26 mouse cellular contexts compared by ENCODE assay signal in the genomic region with DNA sequence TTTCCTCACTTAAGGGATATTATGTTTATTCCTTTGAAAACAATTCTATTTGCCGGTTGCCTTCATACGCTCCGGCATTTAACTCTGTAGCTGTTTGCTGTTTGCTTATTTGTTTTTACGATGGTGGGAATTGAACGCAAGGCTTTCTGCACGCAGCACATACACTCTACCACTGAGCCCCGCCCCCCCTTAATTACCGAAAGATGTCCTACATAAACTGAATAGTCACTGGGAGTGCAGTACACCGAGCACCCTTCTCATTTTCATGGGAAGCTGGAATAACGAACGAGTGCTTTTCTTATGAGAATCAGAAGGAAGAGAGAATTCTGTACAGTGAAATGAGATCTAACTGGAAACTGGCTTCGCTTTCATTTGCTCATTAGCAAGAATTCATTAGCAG. TPM values are rescaled to one million over a fixed set of nuclear protein-coding genes. Genes with fewer than 3 reads are reported as not detected.
DNase-seq lines count a peak whose midpoint lies in the region; ATAC-seq and TF ChIP-seq lines count a peak whose summit lies in the region.
"Had no signal": no experiment of that assay in that cellular context is flagged by ENCODE, and none has a peak within 500 bp of the region (broad histone marks: within the 10 kb centered on the region; RNA-seq: fewer than 3 reads in every experiment).

No protein-coding gene starts in this region.

- no peak overlapping the region for H3K27ac ChIP-seq in forebrain, embryonic 14.5 days (ENCODE audit: low read depth, low read length)
- H3K27ac ChIP-seq in forebrain, embryonic 11.5 days (ENCODE audit: low read depth, low read length): no peak overlapping the region
- H3K27ac ChIP-seq in hindbrain, embryonic 14.5 days: no peak overlapping the region
- no peak overlapping the region for H3K27ac ChIP-seq in hindbrain, embryonic 11.5 days (ENCODE audit: low read depth, low read length)
- peak overlapping the region; percentile 62 for H3K27ac ChIP-seq in neural tube, embryonic 13.5 days (replicated peaks)
- peak overlapping the region; percentile 37 for H3K27ac ChIP-seq in small intestine, adult 2 months (ENCODE audit: insufficient read depth, low read depth, low read length)
- H3K27ac ChIP-seq: embryonic facial prominence, embryonic 12.5 days; embryonic facial prominence, embryonic 15.5 days; forebrain, embryonic 12.5 days; heart, embryonic 15.5 days had no signal

- no peak for TF ChIP-seq CTCF in small intestine, adult 2 months (IDR thresholded peaks at IDR 0.05; ENCODE audit: extremely low read depth, insufficient read length, insufficient replicate concordance, low read depth, low read length)

- no peak for ATAC-seq in forebrain, embryonic 14.5 days
- no peak for ATAC-seq in forebrain, embryonic 11.5 days (replicated peaks; ENCODE audit: low FRiP score)
- 0 out of 2 replicates have a peak, but pooled peaks have one; percentile 55 for ATAC-seq in hindbrain, embryonic 14.5 days (ENCODE audit: low FRiP score)
- no peak for ATAC-seq in hindbrain, embryonic 11.5 days (ENCODE audit: low FRiP score)
- ATAC-seq in neural tube, embryonic 13.5 days (ENCODE audit: low read depth): peak; percentile 80
- ATAC-seq: forebrain, embryonic 16.5 days; Patski had no signal

- no peak overlapping the region for H3K9ac ChIP-seq in forebrain, embryonic 14.5 days (ENCODE audit: low read length)
- H3K9ac ChIP-seq in forebrain, embryonic 11.5 days (ENCODE audit: low read length): no peak overlapping the region
- H3K9ac ChIP-seq in hindbrain, embryonic 14.5 days: no peak overlapping the region
- H3K9ac ChIP-seq in hindbrain, embryonic 11.5 days (ENCODE audit: low read depth, low read length): no peak overlapping the region
- H3K9ac ChIP-seq in neural tube, embryonic 13.5 days: no peak overlapping the region
- H3K9ac ChIP-seq: embryonic facial prominence, embryonic 12.5 days; embryonic facial prominence, embryonic 15.5 days; forebrain, embryonic 12.5 days; heart, embryonic 12.5 days; heart, embryonic 15.5 days had no signal

- DNase-seq in forebrain, embryonic 14.5 days (ENCODE audit: low spot score): peak; percentile 31
- no peak for DNase-seq in forebrain, embryonic 11.5 days (ENCODE audit: low spot score)
- no peak for DNase-seq in hindbrain, embryonic 14.5 days (ENCODE audit: low spot score)
- no peak for DNase-seq in hindbrain, embryonic 11.5 days (ENCODE audit: low spot score)
- DNase-seq in neural tube, embryonic 10.5 days (ENCODE audit: extremely low spot score, low spot score): no peak
- DNase-seq in layer of hippocampus, postnatal 14 days (ENCODE audit: low spot score in 2 of 2): no peak
- DNase-seq: adrenal gland, postnatal 10 days; adrenal gland, postnatal 36 days; cerebellum, adult 11 months; cerebellum, adult 2 months; cerebellum, adult 9-11 months; cerebellum, postnatal 25 days; gastrocnemius, postnatal 25 days; heart, adult 18-20 months; heart, postnatal 10 days; heart, postnatal 36 days had no signal

- no peaks in the 10 kb centered on the region for H3K27me3 ChIP-seq in forebrain, embryonic 14.5 days (replicated peaks; ENCODE audit: control insufficient read depth, insufficient read depth, low read length)
- no peaks in the 10 kb centered on the region for H3K27me3 ChIP-seq in forebrain, embryonic 11.5 days (ENCODE audit: control insufficient read depth, insufficient read depth, low read length)
- no peaks in the 10 kb centered on the region for H3K27me3 ChIP-seq in hindbrain, embryonic 14.5 days (ENCODE audit: control insufficient read depth, insufficient read depth, low read length)
- H3K27me3 ChIP-seq in hindbrain, embryonic 11.5 days (ENCODE audit: control insufficient read depth, insufficient read depth, low read length): no peaks in the 10 kb centered on the region
- H3K27me3 ChIP-seq in neural tube, embryonic 13.5 days: no peaks in the 10 kb centered on the region
- no peaks in the 10 kb centered on the region for H3K27me3 ChIP-seq in small intestine, adult 2 months (ENCODE audit: control insufficient read depth, insufficient read depth, low read length)
- H3K27me3 ChIP-seq: embryonic facial prominence, embryonic 12.5 days; embryonic facial prominence, embryonic 15.5 days; forebrain, embryonic 12.5 days; heart, embryonic 12.5 days; heart, embryonic 15.5 days; Patski had no signal

- no peak for TF ChIP-seq POLR2A in small intestine, adult 2 months (IDR thresholded peaks at IDR 0.05; ENCODE audit: low read depth, low read length)

- no peaks in the 10 kb centered on the region for H3K4me1 ChIP-seq in forebrain, embryonic 14.5 days (ENCODE audit: control insufficient read depth, insufficient read depth, low read length)
- H3K4me1 ChIP-seq in forebrain, embryonic 11.5 days (replicated peaks; ENCODE audit: control insufficient read depth, insufficient read depth, low read length): 0 out of 2 replicates have a peak, but pooled peaks cover 3% of the 10 kb centered on the region
- H3K4me1 ChIP-seq in hindbrain, embryonic 14.5 days (replicated peaks; ENCODE audit: control insufficient read depth, insufficient read depth, low read length): no peaks in the 10 kb centered on the region
- no peaks in the 10 kb centered on the region for H3K4me1 ChIP-seq in hindbrain, embryonic 11.5 days (replicated peaks; ENCODE audit: control insufficient read depth, insufficient read depth, low read length)
- H3K4me1 ChIP-seq in neural tube, embryonic 13.5 days (replicated peaks): no peaks in the 10 kb centered on the region
- peaks cover 19% of the 10 kb centered on the region for H3K4me1 ChIP-seq in small intestine, adult 2 months (ENCODE audit: control insufficient read depth, insufficient read depth, insufficient read length, low read length)
- H3K4me1 ChIP-seq: embryonic facial prominence, embryonic 12.5 days; embryonic facial prominence, embryonic 15.5 days; forebrain, embryonic 12.5 days; heart, embryonic 12.5 days; heart, embryonic 15.5 days had no signal

- WGBS in forebrain, embryonic 14.5 days: 62% methylated on average over 12 of the region's 12 CpGs
- 83% methylated on average over 12 of the region's 12 CpGs for WGBS in forebrain, embryonic 11.5 days
- WGBS in hindbrain, embryonic 14.5 days: 78% methylated on average over 12 of the region's 12 CpGs
- WGBS in hindbrain, embryonic 11.5 days: 94% methylated on average over 12 of the region's 12 CpGs
- WGBS in neural tube, embryonic 13.5 days: 73% methylated on average over 12 of the region's 12 CpGs
- WGBS in small intestine, adult 2 months: 88% methylated on average over 12 of the region's 12 CpGs

- H3K36me3 ChIP-seq in forebrain, embryonic 14.5 days (ENCODE audit: control insufficient read depth, insufficient read depth, low read length): peaks cover 4% of the 10 kb centered on the region
- no peaks in the 10 kb centered on the region; the same call in 1 of the 2 replicates for H3K36me3 ChIP-seq in forebrain, embryonic 11.5 days (ENCODE audit: control insufficient read depth, insufficient read depth, low read length)
- 0 out of 2 replicates have a peak, but pooled peaks cover 8% of the 10 kb centered on the region for H3K36me3 ChIP-seq in hindbrain, embryonic 14.5 days (replicated peaks; ENCODE audit: control insufficient read depth, insufficient read depth)
- H3K36me3 ChIP-seq in hindbrain, embryonic 11.5 days (ENCODE audit: control insufficient read depth, insufficient read depth, low read length): no peaks in the 10 kb centered on the region
- peaks cover 22% of the 10 kb centered on the region for H3K36me3 ChIP-seq in neural tube, embryonic 13.5 days
- peaks cover 33% of the 10 kb centered on the region for H3K36me3 ChIP-seq in small intestine, adult 2 months (ENCODE audit: control insufficient read depth, insufficient read depth, low read length)
- H3K36me3 ChIP-seq: heart, embryonic 15.5 days had no signal

- no peak overlapping the region for H3K4me3 ChIP-seq in forebrain, embryonic 14.5 days (ENCODE audit: low read depth, low read length)
- H3K4me3 ChIP-seq in forebrain, embryonic 11.5 days (ENCODE audit: low read depth, low read length): no peak overlapping the region
- no peak overlapping the region for H3K4me3 ChIP-seq in hindbrain, embryonic 14.5 days (replicated peaks; ENCODE audit: low read length)
- no peak overlapping the region for H3K4me3 ChIP-seq in hindbrain, embryonic 11.5 days (ENCODE audit: low read depth, low read length)
- H3K4me3 ChIP-seq in neural tube, embryonic 13.5 days: no peak overlapping the region
- no peak overlapping the region for H3K4me3 ChIP-seq in small intestine, adult 2 months (ENCODE audit: low read depth, low read length)
- H3K4me3 ChIP-seq: embryonic facial prominence, embryonic 12.5 days; embryonic facial prominence, embryonic 15.5 days; forebrain, embryonic 12.5 days; heart, embryonic 12.5 days; heart, embryonic 15.5 days had no signal

- H3K4me2 ChIP-seq in forebrain, embryonic 14.5 days (ENCODE audit: low read length): no peak overlapping the region
- no peak overlapping the region for H3K4me2 ChIP-seq in forebrain, embryonic 11.5 days (ENCODE audit: low read depth, low read length, severe bottlenecking)
- no peak overlapping the region for H3K4me2 ChIP-seq in hindbrain, embryonic 14.5 days (replicated peaks)
- no peak overlapping the region for H3K4me2 ChIP-seq in hindbrain, embryonic 11.5 days (replicated peaks; ENCODE audit: low read depth, low read length)
- H3K4me2 ChIP-seq in neural tube, embryonic 13.5 days: no peak overlapping the region
- H3K4me2 ChIP-seq: embryonic facial prominence, embryonic 12.5 days; embryonic facial prominence, embryonic 15.5 days; forebrain, embryonic 12.5 days; heart, embryonic 12.5 days; heart, embryonic 15.5 days had no signal

- no peaks in the 10 kb centered on the region for H3K9me3 ChIP-seq in forebrain, embryonic 14.5 days (replicated peaks; ENCODE audit: control insufficient read depth, low read length)
- H3K9me3 ChIP-seq in forebrain, embryonic 11.5 days (ENCODE audit: control insufficient read depth, low read length): no peaks in the 10 kb centered on the region
- no peaks in the 10 kb centered on the region for H3K9me3 ChIP-seq in hindbrain, embryonic 14.5 days (ENCODE audit: control insufficient read depth, low read length)
- no peaks in the 10 kb centered on the region for H3K9me3 ChIP-seq in hindbrain, embryonic 11.5 days (ENCODE audit: control insufficient read depth, low read length)
- H3K9me3 ChIP-seq in neural tube, embryonic 13.5 days: no peaks in the 10 kb centered on the region
- H3K9me3 ChIP-seq: embryonic facial prominence, embryonic 12.5 days; embryonic facial prominence, embryonic 15.5 days; forebrain, embryonic 12.5 days; G1E; heart, embryonic 12.5 days; heart, embryonic 15.5 days had no signal

RNA-seq across cellular contexts. Expression of gene Micu1, which starts 41.1 kb away (rescaled TPM):
- 69.1 and 72.0 TPM in 2 replicates for polyA plus RNA-seq in forebrain, embryonic 14.5 days (2014; fragmentation: Nextera tagmentation; extraction: Ambion mirVana)
- polyA plus RNA-seq in forebrain, embryonic 11.5 days (2014; fragmentation: Nextera tagmentation; extraction: Ambion mirVana): 65.0 and 69.3 TPM in 2 replicates
- 74.9 and 75.2 TPM in 2 replicates for polyA plus RNA-seq in hindbrain, embryonic 14.5 days (2014; fragmentation: Nextera tagmentation; extraction: Ambion mirVana)
- polyA plus RNA-seq in hindbrain, embryonic 11.5 days (2014; fragmentation: Nextera tagmentation; extraction: Ambion mirVana): 60.4 and 69.0 TPM in 2 replicates
- polyA plus RNA-seq in neural tube, embryonic 13.5 days (2015; fragmentation: Nextera tagmentation; extraction: Ambion mirVana): 84.1 and 87.9 TPM in 2 replicates
- 71.1 and 134 TPM in 2 replicates for polyA plus RNA-seq in small intestine, adult 2 months (2012; rRNA removed)
- 10 to 100 TPM; 79.9 to 96.0 TPM for total RNA-seq in layer of hippocampus, postnatal 14 days (2021)

Comparison
In these comparisons a context has a peak if more than half of its experiments do, and no peak if none do; other contexts are left out.
1. ATAC-seq: peak in hindbrain, embryonic 14.5 days (single experiment) and neural tube, embryonic 13.5 days (single experiment); none in forebrain, embryonic 14.5 days (single experiment), forebrain, embryonic 11.5 days (single experiment) and hindbrain, embryonic 11.5 days (single experiment).
2. H3K27ac ChIP-seq: peak in neural tube, embryonic 13.5 days (single experiment) and small intestine, adult 2 months (single experiment); none in forebrain, embryonic 14.5 days (single experiment), forebrain, embryonic 11.5 days (single experiment), hindbrain, embryonic 14.5 days (single experiment) and hindbrain, embryonic 11.5 days (single experiment).